Mouse (Mus musculus) erythroblast, embryonic 14.5 days (primary cell): ENCODE measurements around the gene Casd1. TPM values are rescaled to one million over a fixed set of nuclear protein-coding genes. Genes with fewer than 3 reads are reported as not detected.
A peak's percentile ranks its signal among the peaks of the same experiment; 100 is the strongest.

ENCODE experiments used
- H3K27me3 ChIP-seq: 2 replicates; pipeline ENCODE4 v1.6.1; 2012; ENCODE audit warnings: inconsistent platforms; ENCODE audit not compliant: control insufficient read depth
- H3K36me3 ChIP-seq: 2 replicates; pipeline ENCODE4 v1.6.1; 2012; ENCODE audit warnings: mild to moderate bottlenecking, inconsistent platforms; ENCODE audit not compliant: control insufficient read depth
- H3K4me1 ChIP-seq: 2 replicates; pipeline ENCODE4 v1.6.1; 2012; ENCODE audit warnings: inconsistent platforms; ENCODE audit not compliant: control insufficient read depth
- H3K4me3 ChIP-seq: replicated peaks from 2 replicates; pipeline ENCODE3; 2012; ENCODE audit warnings: moderate library complexity, mild to moderate bottlenecking, inconsistent platforms
- H3K9me3 ChIP-seq: 2 replicates; pipeline ENCODE4 v1.6.1; 2012; ENCODE audit warnings: low read length, inconsistent platforms, mixed read lengths; ENCODE audit not compliant: control insufficient read depth
- GATA1 ChIP-seq: IDR thresholded peaks from 2 replicates; pipeline ENCODE4 v1.6.1; 2012; ENCODE audit warnings: low read length, inconsistent platforms, mixed read lengths
- TAL1 ChIP-seq: IDR thresholded peaks from 3 replicates; pipeline ENCODE4 v1.6.1; 2012; ENCODE audit warnings: low read length, inconsistent platforms, mixed read lengths
- polyA plus RNA-seq: library from polyadenylated mRNA; stranded (reverse); fragments of >175 nt; gene quantifications from 2 replicates; pipeline ENCODE4 v1.2.3, GENCODE M21; 2012

Gene Casd1
- polyA plus RNA-seq, 1 experiment: 0.11 TPM

GRCm38 (mm10) chr6:4578343-4578742 is 22.3 kb upstream of the Casd1 start:
- no peak for TF ChIP-seq TAL1
- no peak for TF ChIP-seq GATA1
- Histone ChIP-seq H3K4me3 (no peak overlapping the region), H3K27me3 (no peaks in the 10 kb centered on the region), H3K9me3 (no peaks in the 10 kb centered on the region), H3K4me1 (no peaks in the 10 kb centered on the region), H3K36me3 (no peaks in the 10 kb centered on the region)

- no peaks in the 10 kb centered on the region for H3K9me3 ChIP-seq
- TF ChIP-seq GATA1 (no peak), TAL1 (no peak)
- no peaks in the 10 kb centered on the region for H3K27me3 ChIP-seq
- H3K4me3 ChIP-seq: no peak overlapping the region
- no peaks in the 10 kb centered on the region for H3K36me3 ChIP-seq
- no peaks in the 10 kb centered on the region for H3K4me1 ChIP-seq
Measured at GRCm38 (mm10) chr6:4579620-4580019, 21.0 kb upstream of the Casd1 start.

- Histone ChIP-seq H3K4me1 (no peaks in the 10 kb centered on the region), H3K27me3 (no peaks in the 10 kb centered on the region), H3K36me3 (no peaks in the 10 kb centered on the region), H3K4me3 (no peak overlapping the region), H3K9me3 (no peaks in the 10 kb centered on the region)
- TF ChIP-seq TAL1: no peak
Measured at GRCm38 (mm10) chr6:4583485-4583884, 17.2 kb upstream of the Casd1 start.

- no peaks in the 10 kb centered on the region for H3K27me3 ChIP-seq
- TF ChIP-seq TAL1 (no peak), GATA1 (no peak)
- no peaks in the 10 kb centered on the region for H3K9me3 ChIP-seq
- H3K4me1 ChIP-seq: no peaks in the 10 kb centered on the region
- H3K36me3 ChIP-seq: no peaks in the 10 kb centered on the region
- no peak overlapping the region for H3K4me3 ChIP-seq
Measured at GRCm38 (mm10) chr6:4587946-4588345, 12.7 kb upstream of the Casd1 start.

- Histone ChIP-seq H3K9me3 (no peaks in the 10 kb centered on the region), H3K4me1 (no peaks in the 10 kb centered on the region), H3K4me3 (no peak overlapping the region), H3K36me3 (no peaks in the 10 kb centered on the region), H3K27me3 (no peaks in the 10 kb centered on the region)
- TF ChIP-seq GATA1 (no peak), TAL1 (no peak)
Measured at GRCm38 (mm10) chr6:4588722-4589121, 11.9 kb upstream of the Casd1 start.

GRCm38 (mm10) chr6:4590089-4590488 is 10.6 kb upstream of the Casd1 start:
- H3K36me3 ChIP-seq: no peaks in the 10 kb centered on the region
- H3K9me3 ChIP-seq: no peaks in the 10 kb centered on the region
- no peak for TF ChIP-seq GATA1
- TF ChIP-seq TAL1: no peak
- H3K4me3 ChIP-seq: no peak overlapping the region
- no peaks in the 10 kb centered on the region for H3K27me3 ChIP-seq
- no peaks in the 10 kb centered on the region for H3K4me1 ChIP-seq

- Histone ChIP-seq H3K4me3 (no peak overlapping the region), H3K4me1 (peaks cover 19% of the 10 kb centered on the region), H3K9me3 (no peaks in the 10 kb centered on the region), H3K27me3 (no peaks in the 10 kb centered on the region; the same call in 1 of the 2 replicates), H3K36me3 (no peaks in the 10 kb centered on the region)
- no peak for TF ChIP-seq GATA1
- no peak for TF ChIP-seq TAL1
Measured at GRCm38 (mm10) chr6:4597711-4598110, 2.9 kb upstream of the Casd1 start.

- Histone ChIP-seq H3K4me1 (peaks cover 19% of the 10 kb centered on the region), H3K36me3 (no peaks in the 10 kb centered on the region), H3K4me3 (peak overlapping the region; percentile 91), H3K27me3 (no peaks in the 10 kb centered on the region; the same call in 1 of the 2 replicates), H3K9me3 (no peaks in the 10 kb centered on the region)
- no peak for TF ChIP-seq TAL1
Measured at GRCm38 (mm10) chr6:4600085-4600657, 468 bp upstream of the Casd1 start.

GRCm38 (mm10) chr6:4601297-4601931 is 775 bp downstream of the Casd1 start:
- Histone ChIP-seq H3K27me3 (no peaks in the 10 kb centered on the region; the same call in 1 of the 2 replicates), H3K4me3 (peak overlapping the region; percentile 91), H3K4me1 (peaks cover 19% of the 10 kb centered on the region), H3K36me3 (peaks cover 2% of the 10 kb centered on the region; the same call in 1 of the 2 replicates), H3K9me3 (no peaks in the 10 kb centered on the region)
- TF ChIP-seq GATA1 (no peak), TAL1 (no peak)
